Comparison of ENCODE assay signal across 17 mouse cellular contexts in genomic region chr6:137437486-137437885, GRCm38 (mm10).
DNase-seq lines count a peak whose midpoint lies in the region; ATAC-seq lines count a peak whose summit lies in the region.
"Had no signal": no experiment of that assay in that cellular context is flagged by ENCODE, and none has a peak within 500 bp of the region (broad histone marks: within the 10 kb centered on the region; RNA-seq: fewer than 3 reads in every experiment).

No protein-coding gene starts in this region.

- no peak overlapping the region for H3K9ac ChIP-seq in kidney, embryonic 15.5 days
- H3K9ac ChIP-seq in neural tube, embryonic 11.5 days (ENCODE audit: low read length), result no peak overlapping the region
- no peak overlapping the region for H3K9ac ChIP-seq in hindbrain, embryonic 11.5 days (ENCODE audit: low read depth, low read length)
- H3K9ac ChIP-seq in neural tube, embryonic 14.5 days (replicated peaks; ENCODE audit: low read depth, low read length), result no peak overlapping the region
- H3K9ac ChIP-seq: heart, embryonic 12.5 days; midbrain, embryonic 15.5 days had no signal

- WGBS in kidney, embryonic 15.5 days, result 45% methylated on average over 4 of the region's 4 CpGs
- 48% methylated on average over 4 of the region's 4 CpGs for WGBS in neural tube, embryonic 11.5 days
- 56% methylated on average over 4 of the region's 4 CpGs for WGBS in hindbrain, embryonic 11.5 days
- 26% methylated on average over 4 of the region's 4 CpGs for WGBS in neural tube, embryonic 14.5 days

- DNase-seq in kidney, adult 9 months, result no peak
- peak; percentile 19 for DNase-seq in neural tube, embryonic 11.5 days (ENCODE audit: low spot score)
- no peak for DNase-seq in neural tube, embryonic 10.5 days (ENCODE audit: extremely low spot score, low spot score)
- DNase-seq in hindbrain, embryonic 11.5 days (ENCODE audit: low spot score), result peak; percentile 17
- no peak for DNase-seq in lung, postnatal 14 days
- DNase-seq: cerebellum, postnatal 36 days; heart, postnatal 14 days; lung, adult 18-20 months; right cerebral cortex, postnatal 14 days; spleen, adult 18-20 months; thymus, postnatal 36 days had no signal

- no peaks in the 10 kb centered on the region for H3K27me3 ChIP-seq in kidney, embryonic 15.5 days
- no peaks in the 10 kb centered on the region for H3K27me3 ChIP-seq in neural tube, embryonic 11.5 days (ENCODE audit: control insufficient read depth, insufficient read depth, low read length)
- no peaks in the 10 kb centered on the region for H3K27me3 ChIP-seq in hindbrain, embryonic 11.5 days (ENCODE audit: control insufficient read depth, insufficient read depth, low read length)
- H3K27me3 ChIP-seq in neural tube, embryonic 14.5 days (ENCODE audit: control insufficient read depth, insufficient read depth, low read length), result no peaks in the 10 kb centered on the region
- H3K27me3 ChIP-seq: heart, embryonic 12.5 days; midbrain, embryonic 15.5 days had no signal

- H3K4me1 ChIP-seq in kidney, embryonic 15.5 days, result peaks cover 13% of the 10 kb centered on the region; the same call in 1 of the 2 replicates
- no peaks in the 10 kb centered on the region for H3K4me1 ChIP-seq in neural tube, embryonic 11.5 days (ENCODE audit: control insufficient read depth, insufficient read depth, low read length)
- 0 out of 2 replicates have a peak, but pooled peaks cover 2% of the 10 kb centered on the region for H3K4me1 ChIP-seq in hindbrain, embryonic 11.5 days (replicated peaks; ENCODE audit: control insufficient read depth, insufficient read depth, low read length)
- peaks cover 7% of the 10 kb centered on the region; the same call in 1 of the 2 replicates for H3K4me1 ChIP-seq in neural tube, embryonic 14.5 days (ENCODE audit: control insufficient read depth, insufficient read depth, low read length)

- peak; percentile 40 for ATAC-seq in kidney, embryonic 15.5 days (replicated peaks; ENCODE audit: low FRiP score)
- ATAC-seq in neural tube, embryonic 11.5 days (ENCODE audit: insufficient read depth, low FRiP score, low TSS enrichment), result peak; percentile 60
- ATAC-seq in hindbrain, embryonic 11.5 days (ENCODE audit: low FRiP score), result peak; percentile 74
- 0 out of 2 replicates have a peak, but pooled peaks have one; percentile 20 for ATAC-seq in neural tube, embryonic 14.5 days (ENCODE audit: low read depth)

- H3K36me3 ChIP-seq in kidney, embryonic 15.5 days, result no peaks in the 10 kb centered on the region
- H3K36me3 ChIP-seq in neural tube, embryonic 11.5 days (ENCODE audit: control insufficient read depth, insufficient read depth, low read length), result no peaks in the 10 kb centered on the region
- no peaks in the 10 kb centered on the region for H3K36me3 ChIP-seq in hindbrain, embryonic 11.5 days (ENCODE audit: control insufficient read depth, insufficient read depth, low read length)
- H3K36me3 ChIP-seq in neural tube, embryonic 14.5 days (ENCODE audit: control insufficient read depth, insufficient read depth, low read length), result no peaks in the 10 kb centered on the region
- H3K36me3 ChIP-seq: heart, embryonic 12.5 days; limb, embryonic 10.5 days; midbrain, embryonic 15.5 days had no signal

- H3K4me2 ChIP-seq in kidney, embryonic 15.5 days, result 0 out of 2 replicates have a peak overlapping the region, but pooled peaks have one; percentile 5
- H3K4me2 ChIP-seq in neural tube, embryonic 11.5 days (ENCODE audit: low read depth), result no peak overlapping the region
- H3K4me2 ChIP-seq in hindbrain, embryonic 11.5 days (replicated peaks; ENCODE audit: low read depth, low read length), result no peak overlapping the region
- no peak overlapping the region for H3K4me2 ChIP-seq in neural tube, embryonic 14.5 days (ENCODE audit: low read depth, low read length)
- H3K4me2 ChIP-seq: heart, embryonic 12.5 days; midbrain, embryonic 15.5 days had no signal

- H3K9me3 ChIP-seq in kidney, embryonic 15.5 days (replicated peaks), result no peaks in the 10 kb centered on the region
- H3K9me3 ChIP-seq in neural tube, embryonic 11.5 days (ENCODE audit: control insufficient read depth, low read length), result no peaks in the 10 kb centered on the region
- H3K9me3 ChIP-seq in hindbrain, embryonic 11.5 days (ENCODE audit: control insufficient read depth, low read length), result no peaks in the 10 kb centered on the region
- H3K9me3 ChIP-seq in neural tube, embryonic 14.5 days (ENCODE audit: control insufficient read depth, low read length), result no peaks in the 10 kb centered on the region
- H3K9me3 ChIP-seq: heart, embryonic 12.5 days; limb, embryonic 10.5 days; midbrain, embryonic 15.5 days had no signal

- H3K27ac ChIP-seq in kidney, embryonic 15.5 days, result no peak overlapping the region
- H3K27ac ChIP-seq in neural tube, embryonic 11.5 days (ENCODE audit: low read depth, low read length), result no peak overlapping the region
- no peak overlapping the region for H3K27ac ChIP-seq in hindbrain, embryonic 11.5 days (ENCODE audit: low read depth, low read length)
- no peak overlapping the region for H3K27ac ChIP-seq in neural tube, embryonic 14.5 days (ENCODE audit: low read depth, low read length)
- H3K27ac ChIP-seq: macrophage; midbrain, embryonic 15.5 days had no signal

- no peak overlapping the region for H3K4me3 ChIP-seq in kidney, embryonic 15.5 days (replicated peaks)
- H3K4me3 ChIP-seq in neural tube, embryonic 11.5 days (ENCODE audit: low read depth, low read length), result no peak overlapping the region
- no peak overlapping the region for H3K4me3 ChIP-seq in hindbrain, embryonic 11.5 days (ENCODE audit: low read depth, low read length)
- H3K4me3 ChIP-seq in neural tube, embryonic 14.5 days (ENCODE audit: low read depth, low read length), result no peak overlapping the region
- H3K4me3 ChIP-seq: heart, embryonic 12.5 days; limb, embryonic 10.5 days; midbrain, embryonic 15.5 days had no signal

Comparison
In these comparisons a context has a peak if more than half of its experiments do, and no peak if none do; other contexts are left out.
1. DNase-seq: peak in neural tube, embryonic 11.5 days (single experiment) and hindbrain, embryonic 11.5 days (single experiment); none in kidney, adult 9 months (single experiment), neural tube, embryonic 10.5 days (single experiment) and lung, postnatal 14 days (single experiment).
2. ATAC-seq: peak in every context shown above with its lines; median percentile 74 in hindbrain, embryonic 11.5 days; 60 in neural tube, embryonic 11.5 days; 40 in kidney, embryonic 15.5 days; 20 in neural tube, embryonic 14.5 days.